Mouse (Mus musculus) kidney, embryonic 14.5 days (tissue): ENCODE data around the gene Zfp68. TPM values are rescaled to one million over a fixed set of nuclear protein-coding genes. Genes with fewer than 3 reads are reported as not detected.

Source experiments
- microRNA-seq: library from miRNA; unstranded; fragments of <30 nt; microRNA quantifications from one replicate; pipeline ENCODE4, GENCODE M21; 2016
- polyA plus RNA-seq: library from polyadenylated mRNA; unstranded; fragments of >200 nt; fragmentation: Nextera tagmentation; extraction: Ambion mirVana; gene quantifications from 2 replicates; pipeline ENCODE4 v1.2.1, GENCODE M21; 2014

The Zfp68 gene
- polyA plus RNA-seq, 1 experiment from 2014 or later = 70.4 TPM

Small RNA genes lying within 50 kb of the gene (microRNA-seq; reads per million reads assigned to microRNA genes)
- gene Gm24082 = not detected

Other genes starting within 250 kb of the Zfp68 start
- 39.6 and 46.8 TPM in 2 replicates for gene Zfp157, start 178.3 kb downstream of the Zfp68 start, polyA plus RNA-seq
- gene 1700123K08Rik, start 55.0 kb downstream of the Zfp68 start, polyA plus RNA-seq = not detected in 2 replicates
- 9.3 and 14.0 TPM in 2 replicates for gene A430033K04Rik, start 3.1 kb upstream of the Zfp68 start, polyA plus RNA-seq
- 16.5 and 19.9 TPM in 2 replicates for gene Fam20c, start 134.8 kb upstream of the Zfp68 start, polyA plus RNA-seq
- not detected in 2 replicates for gene Gm5294, start 200.3 kb upstream of the Zfp68 start, polyA plus RNA-seq